Mouse (Mus musculus) neural tube, embryonic 13.5 days (tissue): Measurements from ENCODE around the gene Brd4. TPM values are rescaled to one million over a fixed set of nuclear protein-coding genes. Genes with fewer than 3 reads are reported as not detected.
"Not testable (repeated sequence)": the region's sequence is repeated elsewhere in the genome, so short reads cannot be mapped to it uniquely, and the experiment has no call there.

Source experiments
- ATAC-seq: fragments of 200-750 bp; cut with Nextera tagmentation; 2 replicates; pipeline ENCODE4 v1.8.0; 2017; ENCODE audit warnings: low read depth, mild to moderate bottlenecking, moderate TSS enrichment, moderate library complexity
- H3K27ac ChIP-seq: fragments of 300-500 bp; sonication (generic); replicated peaks from 2 replicates; pipeline ENCODE4 v1.5.1; 2015; ENCODE audit warnings: moderate library complexity, mild to moderate bottlenecking, inconsistent platforms
- H3K27me3 ChIP-seq: fragments of 300-500 bp; sonication (generic); 2 replicates; pipeline ENCODE4 v1.6.1; 2015; ENCODE audit warnings: mild to moderate bottlenecking, inconsistent platforms
- H3K36me3 ChIP-seq: fragments of 300-500 bp; sonication (generic); 2 replicates; pipeline ENCODE4 v1.6.1; 2015; ENCODE audit warnings: mild to moderate bottlenecking, inconsistent platforms
- H3K4me1 ChIP-seq: fragments of 300-500 bp; sonication (generic); replicated peaks from 2 replicates; pipeline ENCODE4 v1.6.1; 2015; ENCODE audit warnings: inconsistent platforms
- H3K4me2 ChIP-seq: fragments of 300-500 bp; sonication (generic); 2 replicates; pipeline ENCODE4 v1.6.1; 2015; ENCODE audit warnings: inconsistent platforms, mild to moderate bottlenecking, moderate library complexity
- H3K4me3 ChIP-seq: fragments of 300-500 bp; sonication (generic); 2 replicates; pipeline ENCODE4 v1.5.1; 2015; ENCODE audit warnings: mild to moderate bottlenecking, inconsistent platforms
- H3K9ac ChIP-seq: fragments of 300-500 bp; sonication (generic); 2 replicates; pipeline ENCODE4 v1.6.1; 2015; ENCODE audit warnings: moderate library complexity, mild to moderate bottlenecking, inconsistent platforms
- H3K9me3 ChIP-seq: fragments of 300-500 bp; sonication (generic); 2 replicates; pipeline ENCODE4 v1.6.1; 2016; ENCODE audit warnings: inconsistent platforms
- WGBS: fragments of 180-500 bp; shearing (Covaris S2); methylation state at CpG from one replicate; pipeline ENCODE4 v1.1.7; 2015; 5-methylcytosine and 5-hydroxymethylcytosine counted together
- polyA plus RNA-seq: library from polyadenylated mRNA; unstranded; fragments of >200 nt; fragmentation: Nextera tagmentation; extraction: Ambion mirVana; gene quantifications from 2 replicates; pipeline ENCODE4 v1.2.1, GENCODE M21; 2015

Brd4 gene
- polyA plus RNA-seq, 1 experiment from 2014 or later: 87.7 TPM

GRCm38 (mm10) chr17:32250066-32250465, 34.5 kb downstream of the Brd4 start:
- Histone ChIP-seq H3K9me3 (no peaks in the 10 kb centered on the region), H3K27me3 (no peaks in the 10 kb centered on the region), H3K4me1 (no peaks in the 10 kb centered on the region; the same call in 1 of the 2 replicates), H3K4me3 (no peak overlapping the region), H3K9ac (no peak overlapping the region), H3K4me2 (no peak overlapping the region), H3K27ac (no peak overlapping the region), H3K36me3 (0 out of 2 replicates have a peak, but pooled peaks cover 3% of the 10 kb centered on the region)
- 94% methylated on average over 1 of the region's 1 CpGs for WGBS
- no peak for ATAC-seq

- no peak for ATAC-seq
- Histone ChIP-seq H3K4me3 (no peak overlapping the region), H3K36me3 (0 out of 2 replicates have a peak, but pooled peaks cover 3% of the 10 kb centered on the region), H3K27ac (no peak overlapping the region), H3K9me3 (no peaks in the 10 kb centered on the region), H3K4me2 (no peak overlapping the region), H3K27me3 (no peaks in the 10 kb centered on the region), H3K4me1 (no peaks in the 10 kb centered on the region; the same call in 1 of the 2 replicates), H3K9ac (no peak overlapping the region)
- WGBS: 95% methylated on average over 1 of the region's 1 CpGs
Measured at GRCm38 (mm10) chr17:32248192-32248591, 36.3 kb downstream of the Brd4 start.

- no peak for ATAC-seq
- Histone ChIP-seq H3K27me3 (no peaks in the 10 kb centered on the region), H3K36me3 (0 out of 2 replicates have a peak, but pooled peaks cover 2% of the 10 kb centered on the region), H3K9me3 (no peaks in the 10 kb centered on the region), H3K27ac (no peak overlapping the region), H3K4me1 (no peaks in the 10 kb centered on the region; the same call in 1 of the 2 replicates), H3K9ac (no peak overlapping the region), H3K4me2 (no peak overlapping the region), H3K4me3 (no peak overlapping the region)
- 97% methylated on average over 1 of the region's 1 CpGs for WGBS
Measured at GRCm38 (mm10) chr17:32247616-32248015, 36.9 kb downstream of the Brd4 start.

- 0 out of 2 replicates have a peak, but pooled peaks cover 4% of the 10 kb centered on the region for H3K36me3 ChIP-seq
- no peaks in the 10 kb centered on the region for H3K27me3 ChIP-seq
- H3K9ac ChIP-seq: no peak overlapping the region
- no peak overlapping the region for H3K4me3 ChIP-seq
- no peak overlapping the region for H3K27ac ChIP-seq
- ATAC-seq: no peak
- WGBS: 80% methylated on average over 5 of the region's 5 CpGs
- H3K4me2 ChIP-seq: no peak overlapping the region
- H3K4me1 ChIP-seq: no peaks in the 10 kb centered on the region; the same call in 1 of the 2 replicates
- no peaks in the 10 kb centered on the region for H3K9me3 ChIP-seq
Measured at GRCm38 (mm10) chr17:32246117-32246516, 38.4 kb downstream of the Brd4 start.

GRCm38 (mm10) chr17:32240881-32241531, 43.5 kb downstream of the Brd4 start:
- H3K27me3 ChIP-seq: no peaks in the 10 kb centered on the region
- no peak overlapping the region for H3K9ac ChIP-seq
- H3K4me2 ChIP-seq: no peak overlapping the region
- WGBS: 87% methylated on average over 2 of the region's 2 CpGs
- no peak for ATAC-seq
- no peak overlapping the region for H3K27ac ChIP-seq
- no peaks in the 10 kb centered on the region for H3K9me3 ChIP-seq
- H3K36me3 ChIP-seq: peaks cover 9% of the 10 kb centered on the region; the same call in 1 of the 2 replicates
- peaks cover 8% of the 10 kb centered on the region for H3K4me1 ChIP-seq
- H3K4me3 ChIP-seq: no peak overlapping the region

GRCm38 (mm10) chr17:32238589-32238988, 45.9 kb downstream of the Brd4 start:
- ATAC-seq: no peak
- Histone ChIP-seq H3K9me3 (no peaks in the 10 kb centered on the region), H3K4me3 (no peak overlapping the region), H3K36me3 (peaks cover 9% of the 10 kb centered on the region; the same call in 1 of the 2 replicates), H3K9ac (no peak overlapping the region), H3K4me1 (peaks cover 14% of the 10 kb centered on the region), H3K27ac (no peak overlapping the region), H3K27me3 (no peaks in the 10 kb centered on the region), H3K4me2 (no peak overlapping the region)
- 90% methylated on average over 1 of the region's 1 CpGs for WGBS

GRCm38 (mm10) chr17:32235534-32236191, 48.9 kb downstream of the Brd4 start:
- WGBS: 53% methylated on average over 5 of the region's 5 CpGs

GRCm38 (mm10) chr17:32233174-32233573, 51.3 kb downstream of the Brd4 start:
- no peaks in the 10 kb centered on the region for H3K9me3 ChIP-seq
- H3K4me3 ChIP-seq: no peak overlapping the region
- H3K27ac ChIP-seq: no peak overlapping the region
- H3K9ac ChIP-seq: no peak overlapping the region
- H3K4me1 ChIP-seq: peaks cover 14% of the 10 kb centered on the region
- peaks cover 17% of the 10 kb centered on the region for H3K36me3 ChIP-seq
- no peak overlapping the region for H3K4me2 ChIP-seq
- ATAC-seq: no peak
- no peaks in the 10 kb centered on the region for H3K27me3 ChIP-seq

More at GRCm38 (mm10) chr17:32235534-32236191, 48.9 kb downstream of the Brd4 start:
- peaks cover 14% of the 10 kb centered on the region for H3K4me1 ChIP-seq
- H3K9me3 ChIP-seq: no peaks in the 10 kb centered on the region
- no peak overlapping the region for H3K4me2 ChIP-seq
- H3K9ac ChIP-seq: no peak overlapping the region
- H3K36me3 ChIP-seq: peaks cover 5% of the 10 kb centered on the region; the same call in 1 of the 2 replicates
- ATAC-seq: peak; percentile 78
- H3K4me3 ChIP-seq: no peak overlapping the region
- no peaks in the 10 kb centered on the region for H3K27me3 ChIP-seq
- H3K27ac ChIP-seq: peak overlapping the region; percentile 73

GRCm38 (mm10) chr17:32229256-32229655, 55.3 kb downstream of the Brd4 start:
- Histone ChIP-seq H3K9me3 (no peaks in the 10 kb centered on the region), H3K36me3 (peaks cover 50% of the 10 kb centered on the region), H3K27me3 (no peaks in the 10 kb centered on the region), H3K4me3 (no peak overlapping the region), H3K27ac (no peak overlapping the region), H3K9ac (no peak overlapping the region), H3K4me1 (no peaks in the 10 kb centered on the region), H3K4me2 (no peak overlapping the region)
- 95% methylated on average over 4 of the region's 4 CpGs for WGBS
- ATAC-seq: no peak

GRCm38 (mm10) chr17:32220873-32221272, 63.6 kb downstream of the Brd4 start:
- H3K4me1 ChIP-seq: no peaks in the 10 kb centered on the region
- 74% methylated on average over 3 of the region's 3 CpGs for WGBS

GRCm38 (mm10) chr17:32215587-32215986, 68.9 kb downstream of the Brd4 start:
- H3K4me2 ChIP-seq, H3K27ac ChIP-seq, H3K9ac ChIP-seq, H3K27me3 ChIP-seq, H3K9me3 ChIP-seq, H3K4me3 ChIP-seq, H3K4me1 ChIP-seq, ATAC-seq: not testable (repeated sequence)
- WGBS: 74% methylated on average over 4 of the region's 4 CpGs
- peaks cover 90% of the 10 kb centered on the region for H3K36me3 ChIP-seq

More at GRCm38 (mm10) chr17:32220873-32221272, 63.6 kb downstream of the Brd4 start:
- no peak overlapping the region for H3K4me3 ChIP-seq
- H3K27me3 ChIP-seq: no peaks in the 10 kb centered on the region
- ATAC-seq: no peak
- H3K27ac ChIP-seq: no peak overlapping the region
- no peak overlapping the region for H3K9ac ChIP-seq
- no peak overlapping the region for H3K4me2 ChIP-seq
- H3K36me3 ChIP-seq: peaks cover 90% of the 10 kb centered on the region
- no peaks in the 10 kb centered on the region for H3K9me3 ChIP-seq

GRCm38 (mm10) chr17:32211554-32211953, 73.0 kb downstream of the Brd4 start:
- H3K4me1 ChIP-seq: peaks cover 18% of the 10 kb centered on the region; the same call in 1 of the 2 replicates
- not testable (repeated sequence) for H3K4me3 ChIP-seq, H3K9me3 ChIP-seq, ATAC-seq, H3K4me2 ChIP-seq, H3K27me3 ChIP-seq, H3K9ac ChIP-seq
- 94% methylated on average over 6 of the region's 6 CpGs for WGBS
- peaks cover 98% of the 10 kb centered on the region for H3K36me3 ChIP-seq
- H3K27ac ChIP-seq: 0 out of 2 replicates have a peak overlapping the region, but pooled peaks have one; percentile 9
